Mouse (Mus musculus): Measurements from ENCODE around the gene Trp53i13. TPM values are rescaled to one million over a fixed set of nuclear protein-coding genes. Genes with fewer than 3 reads are reported as not detected.

The Trp53i13 gene
- polyA plus RNA-seq, 1 experiment, result 7.5 TPM

DNA sequence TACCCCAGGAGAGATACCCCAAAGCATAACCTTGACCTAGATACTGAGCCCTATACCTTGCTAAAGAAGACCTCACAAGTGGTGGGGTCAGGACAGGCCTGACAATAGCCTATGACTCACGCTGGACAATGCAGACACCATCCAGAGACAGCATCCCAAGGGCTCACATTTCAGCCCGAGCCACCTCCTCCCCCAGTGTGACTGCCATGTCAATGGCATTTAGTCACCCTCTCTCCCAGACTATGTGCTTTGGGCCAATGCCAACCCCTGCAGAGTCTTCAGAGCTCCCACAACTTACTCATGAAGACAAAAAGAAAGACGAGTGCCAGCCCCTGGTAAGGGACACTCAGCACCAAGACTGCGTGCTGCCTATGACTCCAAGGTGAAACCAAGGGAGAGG lies 51.1 kb downstream of the Trp53i13 start:
- no peak for DNase-seq (ENCODE audit: extremely low spot score in 1 of 2, low spot score in 1 of 2)

GRCm38 (mm10) chr11:77463786-77464185 lies 52.0 kb downstream of the Trp53i13 start:
- DNase-seq (ENCODE audit: extremely low spot score in 1 of 2, low spot score in 1 of 2), result no peak

DNA sequence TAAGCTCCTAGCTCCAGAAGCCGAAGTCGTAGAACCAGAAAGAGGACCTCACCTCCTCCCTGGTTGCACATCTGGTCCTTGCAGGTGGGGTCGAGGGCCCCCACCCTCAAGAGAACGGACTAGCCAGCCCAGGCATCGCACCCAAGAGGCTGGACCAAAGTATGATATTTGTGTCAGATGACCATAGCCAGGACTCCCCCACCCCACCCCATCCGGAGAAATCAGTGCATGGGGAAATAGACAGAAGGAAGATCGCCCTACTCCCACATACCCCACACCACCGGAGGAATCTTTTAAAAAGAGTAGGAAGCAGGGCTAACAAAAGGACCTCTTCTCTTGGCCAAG lies 52.7 kb downstream of the Trp53i13 start:
- no peak for DNase-seq (ENCODE audit: extremely low spot score in 1 of 2, low spot score in 1 of 2)

DNA sequence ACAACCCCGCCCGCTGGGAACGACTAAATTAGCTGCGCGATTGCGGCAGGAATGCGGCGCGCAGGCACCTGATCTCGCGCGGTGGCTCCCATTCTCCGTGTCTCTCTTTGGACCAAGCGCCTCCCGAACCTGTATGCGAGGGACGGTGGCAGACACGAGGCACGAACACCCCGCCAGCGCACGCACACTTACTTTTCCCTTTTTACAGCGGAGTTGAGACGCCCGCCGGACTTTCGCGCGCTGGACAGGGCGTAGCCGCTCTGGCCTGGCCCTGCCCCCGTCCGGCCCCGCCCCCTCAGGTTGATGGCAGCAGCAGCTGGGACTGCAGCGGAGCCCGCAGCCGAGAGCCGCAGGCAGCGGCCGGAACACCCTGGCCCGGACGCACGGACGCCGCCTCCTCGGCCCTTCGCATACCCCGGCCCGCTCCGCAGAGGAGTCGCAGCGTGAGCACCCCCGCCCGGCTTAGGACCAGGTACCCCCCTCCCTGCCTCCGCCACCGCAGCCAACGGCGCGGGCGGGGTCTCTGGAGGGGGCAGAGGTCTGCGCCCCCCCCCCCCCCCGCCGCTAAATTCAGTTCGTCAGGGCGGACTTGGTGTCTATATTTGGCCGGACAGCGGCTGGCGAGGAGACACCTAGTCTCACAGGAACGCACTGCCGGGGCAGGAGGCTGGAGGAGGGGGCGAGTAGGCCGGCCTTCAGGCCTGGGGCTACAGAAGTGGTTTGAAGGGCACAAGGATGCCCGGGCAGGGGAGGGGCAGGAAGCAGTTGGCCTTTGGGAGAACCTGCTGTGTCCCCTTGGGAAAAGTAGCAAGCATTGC lies 53.3 kb downstream of the Trp53i13 start, which contains the start of gene Coro6:
Coro6 (plus strand) TSS at position 129 of the 818 bp plus-strand sequence.
- peak in 1 of 2 experiments; percentile 47 for DNase-seq (ENCODE audit: extremely low spot score in 1 of 2, low spot score in 1 of 2)

- DNase-seq (ENCODE audit: extremely low spot score in 1 of 2, low spot score in 1 of 2), result no peak
These were observed 53.9 kb downstream of the Trp53i13 start for GRCm38 (mm10) chr11:77461856-77462255.

Other genes starting within 250 kb of the Trp53i13 start
- 130 and 142 TPM in 2 replicates for gene Coro6, start 53.6 kb downstream of the Trp53i13 start, polyA plus RNA-seq (2012; rRNA removed)
- 140 and 156 TPM in 2 replicates for gene Ankrd13b, start 26.3 kb downstream of the Trp53i13 start, polyA plus RNA-seq (2012; rRNA removed)
- gene Git1, start 22.4 kb downstream of the Trp53i13 start, polyA plus RNA-seq (2012; rRNA removed), result 196 and 197 TPM in 2 replicates
- 0.48 and 0.66 TPM in 2 replicates for gene Abhd15, start 859 bp downstream of the Trp53i13 start, polyA plus RNA-seq (2012; rRNA removed)
- not detected in 2 replicates for gene Gm10392, start 3.2 kb upstream of the Trp53i13 start, polyA plus RNA-seq (2012; rRNA removed)
- gene Taok1, start 91.8 kb upstream of the Trp53i13 start, polyA plus RNA-seq (2012; rRNA removed), result 30.8 and 32.5 TPM in 2 replicates
- 15.6 and 16.6 TPM in 2 replicates for gene Nufip2, start 170.2 kb upstream of the Trp53i13 start, polyA plus RNA-seq (2012; rRNA removed)
- gene Cryba1, start 209.3 kb upstream of the Trp53i13 start, polyA plus RNA-seq (2012; rRNA removed), result 0.16 TPM in 1 of 2 replicates, not detected in the other
- gene Myo18a, start 247.3 kb upstream of the Trp53i13 start, polyA plus RNA-seq (2012; rRNA removed), result 67.7 and 73.8 TPM in 2 replicates

Measured in frontal cortex, adult 2 months (tissue).